ENCODE assay signal across 15 mouse cellular contexts in the genomic region with DNA sequence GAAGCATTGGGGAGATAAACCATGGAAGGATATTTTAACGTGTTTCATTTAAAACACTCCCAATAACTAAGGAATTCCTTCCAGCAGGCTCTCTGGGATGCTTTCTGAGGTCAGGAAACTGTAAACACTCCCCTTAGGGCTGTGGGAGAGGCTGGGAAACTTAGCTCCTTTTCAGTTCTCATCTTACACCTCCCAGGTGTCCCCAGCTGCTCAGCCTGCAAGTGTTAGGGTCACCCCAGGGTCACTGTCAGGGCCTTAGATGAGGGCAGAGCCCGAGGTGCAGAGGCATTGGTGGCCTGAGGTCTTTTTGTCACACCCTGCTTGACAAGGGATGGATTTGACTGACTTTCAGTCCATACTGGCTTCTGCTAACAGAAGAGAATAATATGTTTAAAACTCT. TPM values are rescaled to one million over a fixed set of nuclear protein-coding genes. Genes with fewer than 3 reads are reported as not detected.
DNase-seq lines count a peak whose midpoint lies in the region; ATAC-seq and TF ChIP-seq lines count a peak whose summit lies in the region.
"Had no signal": no experiment of that assay in that cellular context is flagged by ENCODE, and none has a peak within 500 bp of the region (broad histone marks: within the 10 kb centered on the region; RNA-seq: fewer than 3 reads in every experiment).

No protein-coding gene starts in this region.

- no peak overlapping the region for H3K9ac ChIP-seq in heart, embryonic 15.5 days
- no peak overlapping the region for H3K9ac ChIP-seq in ES-Bruce4 (ENCODE audit: low read depth, poor library complexity, severe bottlenecking)
- H3K9ac ChIP-seq in embryonic facial prominence, embryonic 11.5 days (replicated peaks; ENCODE audit: low read length): 0 out of 2 replicates have a peak overlapping the region, but pooled peaks have one; percentile 10
- 0 out of 2 replicates have a peak overlapping the region, but pooled peaks have one; percentile 19 for H3K9ac ChIP-seq in limb, embryonic 13.5 days
- H3K9ac ChIP-seq: hindbrain, embryonic 12.5 days; midbrain, embryonic 15.5 days had no signal

- TF ChIP-seq POLR2A in ES-Bruce4 (IDR thresholded peaks at IDR 0.05; ENCODE audit: insufficient read depth, low read length): no peak

- no peak for TF ChIP-seq CTCF in ES-Bruce4 (IDR thresholded peaks at IDR 0.05; ENCODE audit: low read depth, low read length)

- H3K4me2 ChIP-seq in heart, embryonic 15.5 days: no peak overlapping the region
- no peak overlapping the region for H3K4me2 ChIP-seq in embryonic facial prominence, embryonic 11.5 days (ENCODE audit: low read depth, low read length)
- H3K4me2 ChIP-seq in limb, embryonic 13.5 days (replicated peaks): peak overlapping the region; percentile 37
- H3K4me2 ChIP-seq: hindbrain, embryonic 12.5 days; midbrain, embryonic 15.5 days had no signal

- no peak overlapping the region for H3K4me3 ChIP-seq in heart, embryonic 15.5 days
- H3K4me3 ChIP-seq in ES-Bruce4 (ENCODE audit: low read depth, low read length): no peak overlapping the region
- H3K4me3 ChIP-seq in embryonic facial prominence, embryonic 11.5 days (ENCODE audit: low read depth, low read length): no peak overlapping the region
- H3K4me3 ChIP-seq in limb, embryonic 13.5 days: no peak overlapping the region
- H3K4me3 ChIP-seq: hindbrain, embryonic 12.5 days; midbrain, embryonic 15.5 days had no signal

- no peak for DNase-seq in heart, postnatal 36 days
- peak; percentile 59 for DNase-seq in embryonic facial prominence, embryonic 11.5 days (ENCODE audit: low spot score)
- no peak for DNase-seq in adrenal gland, adult 8-10 months
- no peak for DNase-seq in cerebellum, postnatal 36 days
- DNase-seq: adrenal gland, postnatal 25 days; heart, adult 11 months; lung, postnatal 14 days; thymus, postnatal 36 days had no signal

- intact Hi-C loops in heart, postnatal 36 days (cut with DNase I): no loop called here

- ATAC-seq in heart, embryonic 15.5 days (replicated peaks; ENCODE audit: insufficient number of reproducible peaks, insufficient read depth, low FRiP score, low read depth): no peak
- ATAC-seq in embryonic facial prominence, embryonic 11.5 days (replicated peaks; ENCODE audit: insufficient number of reproducible peaks, low FRiP score, low TSS enrichment, low read depth): no peak
- ATAC-seq in limb, embryonic 13.5 days (ENCODE audit: low FRiP score, low read depth): peak; percentile 64; the same call in 1 of the 2 replicates
- ATAC-seq: midbrain, embryonic 15.5 days; Patski had no signal

- H3K36me3 ChIP-seq in heart, embryonic 15.5 days: no peaks in the 10 kb centered on the region
- no peaks in the 10 kb centered on the region for H3K36me3 ChIP-seq in ES-Bruce4 (ENCODE audit: control insufficient read depth, insufficient read depth, low read length, poor library complexity, severe bottlenecking)
- H3K36me3 ChIP-seq in embryonic facial prominence, embryonic 11.5 days (replicated peaks; ENCODE audit: control insufficient read depth, insufficient read depth, low read depth, low read length): no peaks in the 10 kb centered on the region
- no peaks in the 10 kb centered on the region; the same call in 1 of the 2 replicates for H3K36me3 ChIP-seq in limb, embryonic 13.5 days
- H3K36me3 ChIP-seq: hindbrain, embryonic 12.5 days; midbrain, embryonic 15.5 days had no signal

- no peaks in the 10 kb centered on the region for H3K27me3 ChIP-seq in heart, embryonic 15.5 days
- no peaks in the 10 kb centered on the region for H3K27me3 ChIP-seq in ES-Bruce4 (ENCODE audit: control insufficient read depth, insufficient read depth, low read length, poor library complexity, severe bottlenecking)
- no peaks in the 10 kb centered on the region for H3K27me3 ChIP-seq in embryonic facial prominence, embryonic 11.5 days (ENCODE audit: control insufficient read depth, insufficient read depth, low read length)
- no peaks in the 10 kb centered on the region for H3K27me3 ChIP-seq in limb, embryonic 13.5 days
- H3K27me3 ChIP-seq: hindbrain, embryonic 12.5 days; midbrain, embryonic 15.5 days; Patski had no signal

- H3K27ac ChIP-seq in heart, embryonic 15.5 days: 0 out of 2 replicates have a peak overlapping the region, but pooled peaks have one; percentile 8
- no peak overlapping the region for H3K27ac ChIP-seq in ES-Bruce4 (ENCODE audit: insufficient read depth, low read length)
- peak overlapping the region; percentile 67; the same call in 1 of the 2 replicates for H3K27ac ChIP-seq in embryonic facial prominence, embryonic 11.5 days (replicated peaks; ENCODE audit: low read depth, low read length)
- peak overlapping the region; percentile 79 for H3K27ac ChIP-seq in limb, embryonic 13.5 days
- H3K27ac ChIP-seq: hindbrain, embryonic 12.5 days; midbrain, embryonic 15.5 days had no signal

- no peaks in the 10 kb centered on the region for H3K9me3 ChIP-seq in heart, embryonic 15.5 days (replicated peaks)
- no peaks in the 10 kb centered on the region for H3K9me3 ChIP-seq in ES-Bruce4 (replicated peaks; ENCODE audit: control insufficient read depth, insufficient read depth, low read length, poor library complexity, severe bottlenecking)
- no peaks in the 10 kb centered on the region for H3K9me3 ChIP-seq in embryonic facial prominence, embryonic 11.5 days (replicated peaks; ENCODE audit: control insufficient read depth, low read length)
- no peaks in the 10 kb centered on the region for H3K9me3 ChIP-seq in limb, embryonic 13.5 days
- H3K9me3 ChIP-seq: hindbrain, embryonic 12.5 days; midbrain, embryonic 15.5 days had no signal

- 21% methylated on average over 2 of the region's 2 CpGs for WGBS in heart, embryonic 15.5 days
- 3% methylated on average over 2 of the region's 2 CpGs for WGBS in embryonic facial prominence, embryonic 11.5 days
- WGBS in limb, embryonic 13.5 days: 0% methylated on average over 2 of the region's 2 CpGs

- TF ChIP-seq EP300 in ES-Bruce4 (IDR thresholded peaks at IDR 0.05; ENCODE audit: insufficient read depth, low read depth, low read length): peak; percentile 89

- peaks cover 41% of the 10 kb centered on the region for H3K4me1 ChIP-seq in heart, embryonic 15.5 days (replicated peaks)
- peaks cover 5% of the 10 kb centered on the region for H3K4me1 ChIP-seq in ES-Bruce4 (ENCODE audit: control insufficient read depth, insufficient read depth, low read length)
- peaks cover 12% of the 10 kb centered on the region for H3K4me1 ChIP-seq in embryonic facial prominence, embryonic 11.5 days (ENCODE audit: control insufficient read depth, insufficient read depth, low read length)
- H3K4me1 ChIP-seq in limb, embryonic 13.5 days: peaks cover 68% of the 10 kb centered on the region

RNA-seq across cellular contexts. Expression of gene Parva, which starts 35.8 kb away (rescaled TPM):
- polyA plus RNA-seq in heart, embryonic 15.5 days (2015; fragmentation: Nextera tagmentation; extraction: Ambion mirVana): 74.6 and 83.2 TPM in 2 replicates
- 10 to 100 TPM; 55.3 to 56.4 TPM for total RNA-seq in heart, postnatal 36 days (2021)
- 38.5 and 43.2 TPM in 2 replicates for polyA plus RNA-seq in ES-Bruce4 (2011; ENCODE audit: insufficient read depth, insufficient read length, low read depth, missing spikeins)
- polyA plus RNA-seq in embryonic facial prominence, embryonic 11.5 days (2014; fragmentation: Nextera tagmentation; extraction: Ambion mirVana): 72.6 and 77.2 TPM in 2 replicates
- 95.6 and 108 TPM in 2 replicates for polyA plus RNA-seq in limb, embryonic 13.5 days (2015; fragmentation: Nextera tagmentation; extraction: Ambion mirVana)
- total RNA-seq in adrenal gland, adult 8-10 months (2022): 100 to 1,000 TPM in 2 of 4 experiments, 10 to 100 TPM in 2; 84.9 to 116 (median 99.1) TPM
- total RNA-seq: neutrophil, adult 5-6 weeks had no signal

Comparison
In these comparisons a context has a peak if more than half of its experiments do, and no peak if none do; other contexts are left out.
1. H3K9ac ChIP-seq: peak in embryonic facial prominence, embryonic 11.5 days (single experiment) and limb, embryonic 13.5 days (single experiment); none in heart, embryonic 15.5 days (single experiment) and ES-Bruce4 (single experiment).